Mouse (Mus musculus) hindbrain, embryonic 14.5 days (tissue): ENCODE measurements around the gene Adk. TPM values are rescaled to one million over a fixed set of nuclear protein-coding genes. Genes with fewer than 3 reads are reported as not detected.

Experiments
- ATAC-seq: fragments of 200-750 bp; cut with Nextera tagmentation; 2 replicates; pipeline ENCODE4 v1.8.0; 2017; ENCODE audit warnings: moderate number of reproducible peaks, mild to moderate bottlenecking, moderate TSS enrichment, moderate library complexity; ENCODE audit not compliant: low FRiP score
- DNase-seq: peaks from one replicate; pipeline ENCODE4 v3.0.0-alpha.2; 2015; ENCODE audit warnings: low spot score
- H3K27ac ChIP-seq: fragments of 300-500 bp; sonication (generic); 2 replicates; pipeline ENCODE4 v1.5.1; 2014; ENCODE audit warnings: mild to moderate bottlenecking, moderate library complexity
- H3K27me3 ChIP-seq: fragments of 300-500 bp; sonication (generic); 2 replicates; pipeline ENCODE4 v1.6.1; 2014; ENCODE audit warnings: mild to moderate bottlenecking, low read length, mixed read lengths; ENCODE audit not compliant: control insufficient read depth, insufficient read depth
- H3K36me3 ChIP-seq: fragments of 300-500 bp; sonication (generic); replicated peaks from 2 replicates; pipeline ENCODE4 v1.6.1; 2014; ENCODE audit not compliant: control insufficient read depth, insufficient read depth
- H3K4me1 ChIP-seq: fragments of 300-500 bp; sonication (generic); replicated peaks from 2 replicates; pipeline ENCODE4 v1.6.1; 2014; ENCODE audit warnings: antibody characterized with exemption, low read length, mixed read lengths; ENCODE audit not compliant: control insufficient read depth, insufficient read depth
- H3K4me2 ChIP-seq: fragments of 300-500 bp; sonication (generic); replicated peaks from 2 replicates; pipeline ENCODE4 v1.6.1; 2014; ENCODE audit warnings: mild to moderate bottlenecking, moderate library complexity
- H3K4me3 ChIP-seq: fragments of 300-500 bp; sonication (generic); replicated peaks from 2 replicates; pipeline ENCODE4 v1.5.1; 2014; ENCODE audit warnings: mild to moderate bottlenecking, low read length
- H3K9ac ChIP-seq: fragments of 300-500 bp; sonication (generic); 2 replicates; pipeline ENCODE4 v1.6.1; 2014
- H3K9me3 ChIP-seq: fragments of 300-500 bp; sonication (generic); 2 replicates; pipeline ENCODE4 v1.6.1; 2016; ENCODE audit warnings: low read length; ENCODE audit not compliant: control insufficient read depth
- WGBS: fragments of 180-500 bp; shearing (Covaris S2); extraction: QIAGEN DNeasy Blood & Tissue Kit; methylation state at CpG from one replicate; pipeline ENCODE4 v1.1.7; 2014; 5-methylcytosine and 5-hydroxymethylcytosine counted together
- polyA plus RNA-seq: library from polyadenylated mRNA; unstranded; fragments of >200 nt; fragmentation: Nextera tagmentation; extraction: Ambion mirVana; gene quantifications from 2 replicates; pipeline ENCODE4 v1.2.1, GENCODE M21; 2014

The Adk gene
- polyA plus RNA-seq, 1 experiment from 2014 or later: 40.2 TPM

GRCm38 (mm10) chr14:21053586-21053985 lies 1.2 kb downstream of the Adk start:
- H3K36me3 ChIP-seq: no peaks in the 10 kb centered on the region
- no peak overlapping the region for H3K4me3 ChIP-seq
- DNase-seq: no peak
- peak overlapping the region; percentile 95 for H3K4me2 ChIP-seq
- no peaks in the 10 kb centered on the region for H3K9me3 ChIP-seq
- no peak overlapping the region for H3K27ac ChIP-seq
- 51% methylated on average over 7 of the region's 7 CpGs for WGBS
- H3K9ac ChIP-seq: peak overlapping the region; percentile 77; the same call in 1 of the 2 replicates
- ATAC-seq: no peak
- H3K27me3 ChIP-seq: no peaks in the 10 kb centered on the region
- peaks cover 12% of the 10 kb centered on the region for H3K4me1 ChIP-seq

- Histone ChIP-seq H3K4me3 (no peak overlapping the region), H3K27ac (no peak overlapping the region), H3K27me3 (no peaks in the 10 kb centered on the region), H3K9ac (no peak overlapping the region), H3K9me3 (no peaks in the 10 kb centered on the region), H3K4me2 (no peak overlapping the region), H3K36me3 (no peaks in the 10 kb centered on the region), H3K4me1 (no peaks in the 10 kb centered on the region)
- 89% methylated on average over 2 of the region's 2 CpGs for WGBS
- DNase-seq: no peak
- ATAC-seq: no peak
Observed at GRCm38 (mm10) chr14:21058972-21059371, 6.6 kb downstream of the Adk start.

GRCm38 (mm10) chr14:21062766-21063513 lies 10.6 kb downstream of the Adk start:
- 85% methylated on average over 5 of the region's 5 CpGs for WGBS
- Histone ChIP-seq H3K9me3 (no peaks in the 10 kb centered on the region), H3K27ac (no peak overlapping the region), H3K27me3 (no peaks in the 10 kb centered on the region), H3K36me3 (no peaks in the 10 kb centered on the region), H3K4me1 (no peaks in the 10 kb centered on the region), H3K9ac (no peak overlapping the region), H3K4me2 (no peak overlapping the region), H3K4me3 (no peak overlapping the region)
- DNase-seq (no peak), ATAC-seq (no peak)

- Histone ChIP-seq H3K4me3 (no peak overlapping the region), H3K36me3 (no peaks in the 10 kb centered on the region), H3K27me3 (no peaks in the 10 kb centered on the region), H3K9ac (no peak overlapping the region), H3K4me2 (no peak overlapping the region), H3K4me1 (no peaks in the 10 kb centered on the region), H3K9me3 (no peaks in the 10 kb centered on the region), H3K27ac (no peak overlapping the region)
- DNase-seq (no peak), ATAC-seq (no peak)
- WGBS: 79% methylated on average over 1 of the region's 1 CpGs
Observed at GRCm38 (mm10) chr14:21064321-21064720, 11.9 kb downstream of the Adk start.

GRCm38 (mm10) chr14:21065490-21066162 lies 13.3 kb downstream of the Adk start:
- WGBS: 77% methylated on average over 8 of the region's 8 CpGs

GRCm38 (mm10) chr14:21069594-21069993 lies 17.2 kb downstream of the Adk start:
- H3K4me2 ChIP-seq: no peak overlapping the region
- ATAC-seq: no peak
- no peak overlapping the region for H3K9ac ChIP-seq
- H3K27ac ChIP-seq: no peak overlapping the region
- no peaks in the 10 kb centered on the region for H3K9me3 ChIP-seq
- no peak overlapping the region for H3K4me3 ChIP-seq
- no peak for DNase-seq
- no peaks in the 10 kb centered on the region for H3K36me3 ChIP-seq
- H3K27me3 ChIP-seq: no peaks in the 10 kb centered on the region
- WGBS: 93% methylated on average over 5 of the region's 5 CpGs
- H3K4me1 ChIP-seq: no peaks in the 10 kb centered on the region

More at GRCm38 (mm10) chr14:21065490-21066162, 13.3 kb downstream of the Adk start:
- H3K4me2 ChIP-seq: no peak overlapping the region
- no peak for ATAC-seq
- no peaks in the 10 kb centered on the region for H3K36me3 ChIP-seq
- H3K4me3 ChIP-seq: no peak overlapping the region
- H3K9me3 ChIP-seq: no peaks in the 10 kb centered on the region
- no peaks in the 10 kb centered on the region for H3K27me3 ChIP-seq
- no peaks in the 10 kb centered on the region for H3K4me1 ChIP-seq
- H3K27ac ChIP-seq: no peak overlapping the region
- no peak overlapping the region for H3K9ac ChIP-seq
- DNase-seq: no peak

- H3K36me3 ChIP-seq: no peaks in the 10 kb centered on the region
- ATAC-seq (no peak), DNase-seq (no peak)
- no peak overlapping the region for H3K4me3 ChIP-seq
- H3K9ac ChIP-seq: no peak overlapping the region
- H3K4me2 ChIP-seq: no peak overlapping the region
- H3K4me1 ChIP-seq: 0 out of 2 replicates have a peak, but pooled peaks cover 4% of the 10 kb centered on the region
- 64% methylated on average over 3 of the region's 3 CpGs for WGBS
- no peaks in the 10 kb centered on the region for H3K9me3 ChIP-seq
- H3K27me3 ChIP-seq: no peaks in the 10 kb centered on the region
- no peak overlapping the region for H3K27ac ChIP-seq
Observed at GRCm38 (mm10) chr14:21073981-21074380, 21.6 kb downstream of the Adk start.

- DNase-seq (no peak), ATAC-seq (no peak)
- Histone ChIP-seq H3K4me1 (0 out of 2 replicates have a peak, but pooled peaks cover 4% of the 10 kb centered on the region), H3K4me3 (peak overlapping the region; percentile 69; the same call in 1 of the 2 replicates), H3K4me2 (peak overlapping the region; percentile 76), H3K36me3 (no peaks in the 10 kb centered on the region), H3K27ac (no peak overlapping the region), H3K9ac (no peak overlapping the region; the same call in 1 of the 2 replicates), H3K9me3 (no peaks in the 10 kb centered on the region), H3K27me3 (no peaks in the 10 kb centered on the region)
- 71% methylated on average over 11 of the region's 11 CpGs for WGBS
Observed at GRCm38 (mm10) chr14:21074398-21075320, 22.3 kb downstream of the Adk start.
